Mouse (Mus musculus) c-Kit-positive CD71-negative TER-119-negative erythroid progenitor cells, embryonic 14.5 days (primary cell): ENCODE results near the gene Gm13275.
"Not testable (repeated sequence)": the region's sequence is repeated elsewhere in the genome, so short reads cannot be mapped to it uniquely, and the experiment has no call there.

Experiments used
- DNase-seq: peaks from one replicate; pipeline ENCODE4 v3.0.0-alpha.2; 2013; ENCODE audit warnings: low read depth

Gm13275 gene

DNA sequence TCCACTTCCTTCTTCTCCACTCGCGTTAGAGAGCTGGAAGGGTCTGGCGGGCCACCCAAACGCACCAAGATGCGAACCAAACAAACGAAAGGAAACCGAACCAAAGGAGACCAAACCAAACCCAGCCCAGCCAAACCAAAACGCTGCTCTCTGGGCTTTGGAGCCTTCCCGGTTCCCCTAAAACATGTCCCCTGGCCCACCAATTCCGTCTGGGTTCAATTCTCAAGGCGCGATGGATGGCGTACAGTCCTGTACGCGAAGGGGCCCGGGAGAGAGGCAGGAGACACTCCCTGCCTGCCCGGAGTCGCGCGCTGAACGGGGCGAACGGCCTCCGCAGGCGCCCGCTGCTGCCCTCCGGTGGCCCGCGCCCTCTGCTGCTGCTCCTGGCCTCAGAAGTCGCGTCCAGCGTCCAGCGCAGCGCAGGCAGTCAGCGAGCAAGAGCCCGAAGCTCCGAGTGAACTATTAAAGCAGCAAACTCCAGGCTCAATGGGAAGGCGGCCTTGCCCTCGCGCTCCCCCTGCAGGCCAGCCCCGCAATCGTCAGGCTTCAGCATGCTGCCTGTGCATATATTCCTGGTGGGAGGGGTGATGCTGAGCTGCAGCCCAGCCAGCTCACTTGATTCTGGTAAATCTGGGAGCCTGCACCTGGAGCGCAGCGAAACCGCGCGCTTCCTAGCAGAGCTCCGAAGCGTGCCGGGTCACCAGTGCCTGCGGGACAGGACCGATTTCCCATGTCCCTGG is at the start of gene Gm13275:
Gene Gm13275, plus strand, starts transcription at position 552 of the 740 bp plus-strand sequence.
- not testable (repeated sequence) for DNase-seq

DNA sequence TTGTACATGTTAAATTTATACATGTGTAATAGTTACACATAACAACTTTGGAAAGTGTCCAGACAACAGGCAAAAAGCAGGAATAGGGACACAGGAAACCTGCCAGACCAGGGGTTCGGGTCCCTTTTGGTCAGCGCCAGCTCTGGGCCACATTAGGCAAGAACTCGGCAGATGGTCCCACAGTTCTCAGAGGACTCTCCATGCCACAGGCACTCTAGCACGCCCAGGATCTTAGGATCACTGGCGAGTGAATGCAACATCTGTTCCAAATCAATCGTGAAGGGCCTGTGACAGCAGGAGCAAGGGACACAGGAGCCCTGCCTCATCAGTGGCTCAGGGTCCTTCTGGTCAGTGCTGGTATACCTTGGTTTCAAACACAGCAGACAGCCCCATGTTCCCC is 44.4 kb upstream of the Gm13275 start:
- no peak for DNase-seq

DNA sequence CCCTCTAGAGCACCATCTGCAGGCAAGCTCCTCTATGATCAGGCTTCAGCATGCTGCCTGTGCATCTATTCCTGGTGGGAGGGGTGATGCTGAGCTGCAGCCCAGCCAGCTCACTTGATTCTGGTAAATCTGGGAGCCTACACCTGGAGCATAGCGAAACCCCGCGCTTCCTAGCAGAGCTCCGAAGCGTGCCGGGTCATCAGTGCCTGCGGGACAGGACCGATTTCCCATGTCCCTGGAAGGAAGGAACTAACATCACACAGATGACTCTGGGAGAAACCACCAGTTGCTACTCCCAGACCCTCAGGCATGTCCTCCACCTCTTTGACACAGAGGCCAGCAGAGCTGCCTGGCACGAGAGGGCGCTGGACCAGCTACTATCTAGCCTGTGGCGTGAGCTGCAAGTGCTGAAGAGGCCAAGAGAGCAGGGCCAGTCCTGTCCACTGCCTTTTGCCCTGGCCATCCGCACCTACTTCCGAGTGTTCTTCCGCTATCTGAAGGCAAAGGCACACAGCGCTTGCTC is 39.4 kb upstream of the Gm13275 start, which contains the start of gene Gm13271:
Gene Gm13271, plus strand, starts transcription at position 51 of the 523 bp plus-strand sequence.
- not testable (repeated sequence) for DNase-seq

DNA sequence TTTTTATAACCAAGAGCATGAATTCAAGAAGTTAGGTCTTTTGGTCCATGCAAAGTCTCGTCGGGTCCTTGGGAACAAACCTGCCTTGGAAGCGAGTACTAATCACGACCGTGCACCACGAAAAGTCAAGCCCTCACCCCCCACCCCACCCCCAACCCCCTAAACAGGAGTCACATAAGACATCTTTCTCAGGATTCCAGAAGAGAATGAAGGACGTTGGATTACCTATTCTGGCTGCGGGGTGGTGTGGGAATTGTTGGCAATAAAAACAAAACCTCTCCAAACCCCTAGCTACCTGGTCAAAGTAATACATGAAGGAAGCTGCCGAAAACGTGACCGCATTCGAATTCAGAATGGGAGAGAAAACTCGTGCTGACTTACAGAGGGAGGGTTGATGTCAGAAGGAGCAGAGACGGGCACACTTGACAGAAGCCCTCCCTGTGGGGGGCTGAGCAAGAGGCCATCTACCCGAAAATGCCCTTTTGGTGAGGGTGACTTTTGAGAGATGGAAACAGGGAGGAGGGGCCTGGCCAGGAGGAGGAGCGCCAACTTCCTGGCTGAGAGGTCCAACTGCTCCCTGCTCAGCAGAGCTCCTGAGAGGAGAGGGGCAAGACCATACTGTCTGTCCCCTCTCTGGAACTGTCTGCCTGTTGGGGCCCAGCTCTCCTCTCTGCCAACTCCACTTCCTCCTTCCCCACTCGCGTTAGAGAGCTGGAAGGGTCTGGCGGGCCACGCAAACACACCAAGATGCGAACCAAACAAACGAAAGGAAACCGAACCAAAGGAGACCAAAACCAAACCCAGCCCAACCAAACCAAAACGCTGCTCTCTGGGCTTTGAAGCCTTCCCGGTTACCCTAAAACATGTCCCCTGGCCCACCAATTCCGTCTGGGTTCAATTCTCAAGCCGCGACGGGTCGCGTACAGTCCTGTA is 37.4 kb upstream of the Gm13275 start:
- DNase-seq = not testable (repeated sequence)

DNA sequence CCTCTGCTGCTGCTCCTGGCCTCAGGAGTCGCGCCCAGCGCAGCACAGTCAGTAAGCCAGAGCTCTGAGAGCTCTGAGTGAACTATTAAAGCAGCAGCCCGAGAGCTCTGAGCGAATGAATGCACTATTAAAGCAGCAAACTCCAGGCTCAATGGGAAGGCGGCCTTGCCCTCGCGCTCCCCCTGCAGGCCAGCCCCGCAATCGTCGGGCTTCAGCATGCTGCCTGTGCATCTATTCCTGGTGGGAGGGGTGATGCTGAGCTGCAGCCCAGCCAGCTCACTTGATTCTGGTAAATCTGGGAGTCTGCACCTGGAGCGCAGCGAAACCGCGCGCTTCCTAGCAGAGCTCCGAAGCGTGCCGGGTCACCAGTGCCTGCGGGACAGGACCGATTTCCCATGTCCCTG is 36.7 kb upstream of the Gm13275 start:
- DNase-seq = not testable (repeated sequence)

DNA sequence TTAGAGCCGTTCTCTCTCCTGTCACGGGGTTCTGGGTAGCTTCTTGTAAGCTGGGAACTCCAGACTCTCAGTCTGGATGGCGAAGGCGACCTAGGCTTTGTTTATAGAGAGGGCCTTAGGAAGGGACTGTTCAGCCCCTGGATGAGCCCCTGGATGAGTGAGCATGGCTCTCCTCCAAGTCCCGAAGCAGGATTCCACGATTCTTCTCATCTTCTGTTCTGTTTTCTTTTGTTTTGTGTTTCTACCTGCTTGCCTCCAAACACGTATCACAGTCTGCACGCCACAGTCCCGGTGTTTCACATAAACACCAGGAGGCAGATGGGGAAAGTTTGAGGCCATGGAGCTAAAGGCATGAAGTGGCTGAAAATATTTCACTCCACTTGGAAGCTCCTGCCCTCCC is 35.5 kb upstream of the Gm13275 start:
- DNase-seq = not testable (repeated sequence)

DNA sequence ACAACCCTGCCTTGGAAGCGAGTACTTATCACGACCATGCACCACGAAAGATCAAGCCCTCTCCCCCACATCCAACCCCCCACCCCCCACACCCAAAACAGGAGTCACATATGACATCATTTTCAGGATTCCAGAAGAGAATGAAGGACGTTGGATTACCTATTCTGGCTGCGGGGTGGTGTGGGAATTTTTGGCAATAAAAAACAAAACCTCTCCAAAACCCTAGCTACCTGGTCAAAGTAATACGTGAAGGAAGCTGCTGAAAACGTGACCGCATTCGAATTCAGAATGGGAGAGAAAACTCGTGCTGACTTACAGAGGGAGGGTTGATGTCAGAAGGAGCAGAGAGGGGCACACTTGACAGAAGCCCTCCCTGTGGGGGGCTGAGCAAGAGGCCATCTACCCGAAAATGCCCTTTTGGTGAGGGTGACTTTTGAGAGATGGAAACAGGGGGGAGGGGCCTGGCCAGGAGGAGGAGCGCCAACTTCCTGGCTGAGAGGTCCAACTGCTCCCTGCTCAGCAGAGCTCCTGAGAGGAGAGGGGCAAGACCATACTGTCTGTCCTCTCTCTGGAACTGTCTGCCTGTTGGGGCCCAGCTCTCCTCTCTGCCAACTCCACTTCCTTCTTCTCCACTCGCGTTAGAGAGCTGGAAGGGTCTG is 34.5 kb upstream of the Gm13275 start, which contains the start of gene Gm13283:
Gene Gm13283, plus strand, starts transcription at position 510 of the 659 bp plus-strand sequence.
- DNase-seq = not testable (repeated sequence)

DNA sequence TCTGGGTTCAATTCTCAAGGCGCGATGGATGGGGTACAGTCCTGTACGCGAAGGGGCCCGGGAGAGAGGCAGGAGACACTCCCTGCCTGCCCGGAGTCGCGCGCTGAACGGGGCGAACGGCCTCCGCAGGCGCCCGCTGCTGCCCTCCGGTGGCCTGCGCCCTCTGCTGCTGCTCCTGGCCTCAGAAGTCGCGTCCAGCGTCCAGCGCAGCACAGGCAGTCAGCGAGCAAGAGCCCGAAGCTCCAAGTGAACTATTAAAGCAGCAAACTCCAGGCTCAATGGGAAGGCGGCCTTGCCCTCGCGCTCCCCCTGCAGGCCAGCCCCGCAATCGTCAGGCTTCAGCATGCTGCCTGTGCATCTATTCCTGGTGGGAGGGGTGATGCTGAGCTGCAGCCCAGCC is 33.9 kb upstream of the Gm13275 start:
- DNase-seq = not testable (repeated sequence)

DNA sequence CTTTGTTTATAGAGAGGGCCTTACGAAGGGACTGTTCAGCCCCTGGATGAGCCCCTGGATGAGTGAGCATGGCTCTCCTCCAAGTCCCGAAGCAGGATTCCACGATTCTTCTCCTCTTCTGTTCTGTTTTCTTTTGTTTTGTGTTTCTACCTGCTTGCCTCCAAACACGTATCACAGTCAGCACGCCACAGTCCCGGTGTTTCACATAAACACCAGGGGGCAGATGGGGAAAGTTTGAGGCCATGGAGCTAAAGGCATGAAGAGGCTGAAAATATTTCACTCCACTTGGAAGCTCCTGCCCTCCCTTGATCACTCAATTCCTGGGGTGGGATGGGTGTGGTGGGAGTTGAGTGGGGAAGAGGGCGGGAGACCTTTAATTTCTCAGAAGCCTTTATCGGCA is 32.5 kb upstream of the Gm13275 start:
- DNase-seq = not testable (repeated sequence)

DNA sequence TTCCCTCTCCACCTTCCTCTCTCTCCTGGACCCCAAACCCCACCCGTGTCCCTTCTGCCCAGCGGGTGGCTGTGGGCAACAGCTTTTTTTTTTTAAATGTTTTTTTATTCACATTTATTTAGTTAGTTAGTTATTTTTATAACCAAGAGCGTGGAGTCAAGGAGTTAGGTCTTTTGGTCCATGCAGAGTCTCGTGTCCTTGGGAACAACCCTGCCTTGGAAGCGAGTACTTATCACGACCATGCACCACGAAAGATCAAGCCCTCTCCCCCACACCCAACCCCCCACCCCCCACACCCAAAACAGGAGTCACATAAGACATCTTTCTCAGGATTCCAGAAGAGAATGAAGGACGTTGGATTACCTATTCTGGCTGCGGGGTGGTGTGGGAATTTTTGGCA is 31.9 kb upstream of the Gm13275 start:
- DNase-seq = not testable (repeated sequence)

DNA sequence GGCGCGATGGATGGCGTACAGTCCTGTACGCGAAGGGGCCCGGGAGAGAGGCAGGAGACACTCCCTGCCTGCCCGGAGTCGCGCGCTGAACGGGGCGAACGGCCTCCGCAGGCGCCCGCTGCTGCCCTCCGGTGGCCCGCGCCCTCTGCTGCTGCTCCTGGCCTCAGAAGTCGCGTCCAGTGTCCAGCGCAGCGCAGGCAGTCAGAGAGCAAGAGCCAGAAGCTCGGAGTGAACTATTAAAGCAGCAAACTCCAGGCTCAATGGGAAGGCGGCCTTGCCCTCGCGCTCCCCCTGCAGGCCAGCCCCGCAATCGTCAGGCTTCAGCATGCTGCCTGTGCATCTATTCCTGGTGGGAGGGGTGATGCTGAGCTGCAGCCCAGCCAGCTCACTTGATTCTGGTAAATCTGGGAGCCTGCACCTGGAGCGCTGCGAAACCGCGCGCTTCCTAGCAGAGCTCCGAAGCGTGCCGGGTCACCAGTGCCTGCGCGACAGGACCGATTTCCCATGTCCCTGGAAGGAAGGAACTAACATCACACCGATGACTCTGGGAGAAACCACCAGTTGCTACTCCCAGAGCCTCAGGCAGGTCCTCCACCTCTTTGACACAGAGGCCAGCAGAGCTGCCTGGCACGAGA is 30.8 kb upstream of the Gm13275 start:
- not testable (repeated sequence) for DNase-seq

- DNase-seq = not testable (repeated sequence)
These were observed 20.8 kb upstream of the Gm13275 start, which contains the start of gene Gm13290 for GRCm38 (mm10) chr4:88773534-88773933. Gene Gm13290, plus strand, starts transcription at chr4:88773834.

DNA sequence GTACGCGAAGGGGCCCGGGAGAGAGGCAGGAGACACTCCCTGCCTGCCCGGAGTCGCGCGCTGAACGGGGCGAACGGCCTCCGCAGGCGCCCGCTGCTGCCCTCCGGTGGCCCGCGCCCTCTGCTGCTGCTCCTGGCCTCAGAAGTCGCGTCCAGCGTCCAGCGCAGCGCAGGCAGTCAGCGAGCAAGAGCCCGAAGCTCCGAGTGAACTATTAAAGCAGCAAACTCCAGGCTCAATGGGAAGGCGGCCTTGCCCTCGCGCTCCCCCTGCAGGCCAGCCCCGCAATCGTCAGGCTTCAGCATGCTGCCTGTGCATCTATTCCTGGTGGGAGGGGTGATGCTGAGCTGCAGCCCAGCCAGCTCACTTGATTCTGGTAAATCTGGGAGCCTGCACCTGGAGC is 17.7 kb upstream of the Gm13275 start, which contains the start of gene Gm13289:
Gene Gm13289, plus strand, starts transcription at position 301 of the 400 bp plus-strand sequence.
- not testable (repeated sequence) for DNase-seq

GRCm38 (mm10) chr4:88779550-88779949 is 14.7 kb upstream of the Gm13275 start, which contains the start of gene Gm13272:
Gene Gm13272, plus strand, starts transcription at chr4:88779850.
- DNase-seq = not testable (repeated sequence)

GRCm38 (mm10) chr4:88780320-88780719 is 14.0 kb upstream of the Gm13275 start:
- not testable (repeated sequence) for DNase-seq

GRCm38 (mm10) chr4:88781831-88782230 is 12.5 kb upstream of the Gm13275 start, which contains the start of gene Ifnz:
Gene Ifnz, plus strand, starts transcription at chr4:88782131.
- not testable (repeated sequence) for DNase-seq

GRCm38 (mm10) chr4:88782335-88782734 is 12.0 kb upstream of the Gm13275 start:
- not testable (repeated sequence) for DNase-seq

GRCm38 (mm10) chr4:88785409-88785808 is 8.9 kb upstream of the Gm13275 start, which contains the start of gene Gm13276:
Gene Gm13276, plus strand, starts transcription at chr4:88785709.
- DNase-seq = not testable (repeated sequence)

DNA sequence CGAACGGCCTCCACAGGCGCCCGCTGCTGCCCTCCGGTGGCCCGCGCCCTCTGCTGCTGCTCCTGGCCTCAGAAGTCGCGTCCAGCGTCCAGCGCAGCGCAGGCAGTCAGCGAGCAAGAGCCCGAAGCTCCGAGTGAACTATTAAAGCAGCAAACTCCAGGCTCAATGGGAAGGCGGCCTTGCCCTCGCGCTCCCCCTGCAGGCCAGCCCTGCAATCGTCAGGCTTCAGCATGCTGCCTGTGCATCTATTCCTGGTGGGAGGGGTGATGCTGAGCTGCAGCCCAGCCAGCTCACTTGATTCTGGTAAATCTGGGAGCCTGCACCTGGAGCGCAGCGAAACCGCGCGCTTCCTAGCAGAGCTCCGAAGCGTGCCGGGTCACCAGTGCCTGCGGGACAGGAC is 5.9 kb upstream of the Gm13275 start, which contains the start of gene Gm13277:
Gene Gm13277, plus strand, starts transcription at position 231 of the 400 bp plus-strand sequence.
- not testable (repeated sequence) for DNase-seq

GRCm38 (mm10) chr4:88791250-88791649 is 3.0 kb upstream of the Gm13275 start, which contains the start of gene Gm13278:
Gene Gm13278, plus strand, starts transcription at chr4:88791550.
- DNase-seq = not testable (repeated sequence)
